Mouse (Mus musculus): ENCODE results near the gene Rnf126.

- TF ChIP-seq CTCF (IDR thresholded peaks at IDR 0.05; ENCODE audit: control insufficient read depth, insufficient read depth, low read length) (no peak), POLR2A (IDR thresholded peaks at IDR 0.05; ENCODE audit: borderline replicate concordance, control insufficient read depth, low read depth, low read length) (no peak)
Measured at GRCm38 (mm10) chr10:79723692-79724091, 43.1 kb downstream of the Rnf126 start.
